ENCODE assay signal across 9 mouse cellular contexts in genomic region chr2:130176820-130177219, GRCm38 (mm10). TPM values are rescaled to one million over a fixed set of nuclear protein-coding genes. Genes with fewer than 3 reads are reported as not detected.
DNase-seq lines count a peak whose midpoint lies in the region; ATAC-seq and TF ChIP-seq lines count a peak whose summit lies in the region.
"Had no signal": no experiment of that assay in that cellular context is flagged by ENCODE, and none has a peak within 500 bp of the region (broad histone marks: within the 10 kb centered on the region; RNA-seq: fewer than 3 reads in every experiment).

No protein-coding gene starts in this region.

- WGBS in forebrain, embryonic 11.5 days, result 82% methylated on average over 8 of the region's 8 CpGs
- WGBS in intestine, postnatal 0 days, result 46% methylated on average over 8 of the region's 8 CpGs
- 87% methylated on average over 8 of the region's 8 CpGs for WGBS in neural tube, embryonic 12.5 days

- no peak overlapping the region for H3K27ac ChIP-seq in left cerebral cortex, adult 2 months
- H3K27ac ChIP-seq in forebrain, embryonic 11.5 days (ENCODE audit: low read depth, low read length), result no peak overlapping the region
- no peak overlapping the region for H3K27ac ChIP-seq in intestine, postnatal 0 days (ENCODE audit: low read depth, low read length)
- no peak overlapping the region for H3K27ac ChIP-seq in neural tube, embryonic 12.5 days

- H3K4me3 ChIP-seq in left cerebral cortex, adult 2 months, result peak overlapping the region; percentile 80
- no peak overlapping the region for H3K4me3 ChIP-seq in forebrain, embryonic 11.5 days (ENCODE audit: low read depth, low read length)
- H3K4me3 ChIP-seq in intestine, postnatal 0 days (ENCODE audit: low read depth, low read length), result no peak overlapping the region
- H3K4me3 ChIP-seq in neural tube, embryonic 12.5 days, result no peak overlapping the region; the same call in 1 of the 2 replicates

- ATAC-seq in forebrain, embryonic 11.5 days (replicated peaks; ENCODE audit: low FRiP score), result no peak
- no peak for ATAC-seq in intestine, postnatal 0 days
- no peak for ATAC-seq in neural tube, embryonic 12.5 days (ENCODE audit: low FRiP score, low read depth)

- 0 out of 2 replicates have a peak overlapping the region, but pooled peaks have one; percentile 82 for H3K4me2 ChIP-seq in forebrain, embryonic 11.5 days (ENCODE audit: low read depth, low read length, severe bottlenecking)
- peak overlapping the region; percentile 74; the same call in 1 of the 2 replicates for H3K4me2 ChIP-seq in intestine, postnatal 0 days (replicated peaks; ENCODE audit: low read depth)
- peak overlapping the region; percentile 74 for H3K4me2 ChIP-seq in neural tube, embryonic 12.5 days (replicated peaks)

- peak overlapping the region; percentile 32; the same call in 1 of the 2 replicates for H3K9ac ChIP-seq in forebrain, embryonic 11.5 days (ENCODE audit: low read length)
- H3K9ac ChIP-seq in intestine, postnatal 0 days (ENCODE audit: low read depth, low read length), result no peak overlapping the region; the same call in 1 of the 2 replicates
- H3K9ac ChIP-seq in neural tube, embryonic 12.5 days, result 0 out of 2 replicates have a peak overlapping the region, but pooled peaks have one; percentile 18

- DNase-seq in left cerebral cortex, adult 2 months (ENCODE audit: extremely low spot score in 1 of 2, low spot score in 2 of 2), result no peak
- no peak for DNase-seq in left cerebral cortex, adult 8-10 months (ENCODE audit: low spot score in 2 of 2)
- no peak for DNase-seq in forebrain, embryonic 11.5 days (ENCODE audit: low spot score)
- no peak for DNase-seq in urinary bladder, adult 2 months (ENCODE audit: low spot score)
- no peak for DNase-seq in left cerebral cortex, postnatal 25 days (ENCODE audit: low spot score in 2 of 2)
- no peak for DNase-seq in testis, postnatal 10 days (ENCODE audit: low spot score)
- DNase-seq: gastrocnemius, postnatal 10 days had no signal

- no peaks in the 10 kb centered on the region for H3K27me3 ChIP-seq in forebrain, embryonic 11.5 days (ENCODE audit: control insufficient read depth, insufficient read depth, low read length)
- no peaks in the 10 kb centered on the region for H3K27me3 ChIP-seq in intestine, postnatal 0 days (replicated peaks; ENCODE audit: control insufficient read depth, insufficient read depth, low read length)
- H3K27me3 ChIP-seq in neural tube, embryonic 12.5 days (replicated peaks), result no peaks in the 10 kb centered on the region

- peaks cover 6% of the 10 kb centered on the region; the same call in 1 of the 2 replicates for H3K4me1 ChIP-seq in forebrain, embryonic 11.5 days (replicated peaks; ENCODE audit: control insufficient read depth, insufficient read depth, low read length)
- H3K4me1 ChIP-seq in intestine, postnatal 0 days (replicated peaks; ENCODE audit: control insufficient read depth, insufficient read depth, low read length), result no peaks in the 10 kb centered on the region
- H3K4me1 ChIP-seq in neural tube, embryonic 12.5 days, result peaks cover 17% of the 10 kb centered on the region

- intact Hi-C loops in left cerebral cortex, adult 2 months (cut with DNase I), result loop anchor here (1.0 kb wide), 1 partner anchor 70 kb away; no protein-coding TSS in a partner anchor
- intact Hi-C loops in left cerebral cortex, postnatal 25 days (cut with DNase I), result loop anchor here (5.0 kb wide), 1 partner anchor 70 kb away; no protein-coding TSS in a partner anchor

- no peak for TF ChIP-seq CTCF in left cerebral cortex, adult 2 months (IDR thresholded peaks at IDR 0.05)
- TF ChIP-seq CTCF in intestine, postnatal 0 days (IDR thresholded peaks at IDR 0.05; ENCODE audit: low read depth), result no peak

- H3K36me3 ChIP-seq in forebrain, embryonic 11.5 days (ENCODE audit: control insufficient read depth, insufficient read depth, low read length), result peaks cover 21% of the 10 kb centered on the region
- H3K36me3 ChIP-seq in intestine, postnatal 0 days (ENCODE audit: control insufficient read depth, insufficient read depth), result peaks cover 38% of the 10 kb centered on the region
- peaks cover 46% of the 10 kb centered on the region for H3K36me3 ChIP-seq in neural tube, embryonic 12.5 days

- H3K9me3 ChIP-seq in forebrain, embryonic 11.5 days (ENCODE audit: control insufficient read depth, low read length), result no peaks in the 10 kb centered on the region
- H3K9me3 ChIP-seq in intestine, postnatal 0 days (ENCODE audit: control insufficient read depth), result no peaks in the 10 kb centered on the region
- no peaks in the 10 kb centered on the region for H3K9me3 ChIP-seq in neural tube, embryonic 12.5 days

RNA-seq across cellular contexts. Expression of gene Snrpb, which starts 2.4 kb away (rescaled TPM):
- 100 to 1,000 TPM; 101 to 112 TPM for total RNA-seq in left cerebral cortex, adult 2 months (2021)
- 100 to 1,000 TPM; 100 to 112 (median 102) TPM for total RNA-seq in left cerebral cortex, adult 8-10 months (2022)
- 733 and 765 TPM in 2 replicates for polyA plus RNA-seq in forebrain, embryonic 11.5 days (2014; fragmentation: Nextera tagmentation; extraction: Ambion mirVana)
- 232 and 234 TPM in 2 replicates for polyA plus RNA-seq in intestine, postnatal 0 days (2015; fragmentation: Nextera tagmentation; extraction: Ambion mirVana)
- polyA plus RNA-seq in neural tube, embryonic 12.5 days (2016; fragmentation: Nextera tagmentation; extraction: Ambion mirVana), result 516 and 550 TPM in 2 replicates
- polyA plus RNA-seq in urinary bladder, adult 2 months (2012; rRNA removed), result 193 and 258 TPM in 2 replicates
- 100 to 1,000 TPM in 1 of 2 experiments, 10 to 100 TPM in 1; 93.6 to 109 TPM for total RNA-seq in left cerebral cortex, postnatal 25 days (2021)

RNA-seq across cellular contexts. Expression of gene Tmc2, which starts 18.2 kb away (rescaled TPM):
- total RNA-seq in left cerebral cortex, adult 2 months (2021), result not detected
- not detected for total RNA-seq in left cerebral cortex, adult 8-10 months (2022)
- polyA plus RNA-seq in forebrain, embryonic 11.5 days (2014; fragmentation: Nextera tagmentation; extraction: Ambion mirVana), result 0.05 TPM in 1 of 2 replicates, not detected in the other
- not detected in 2 replicates for polyA plus RNA-seq in intestine, postnatal 0 days (2015; fragmentation: Nextera tagmentation; extraction: Ambion mirVana)
- not detected in 2 replicates for polyA plus RNA-seq in neural tube, embryonic 12.5 days (2016; fragmentation: Nextera tagmentation; extraction: Ambion mirVana)
- polyA plus RNA-seq in urinary bladder, adult 2 months (2012; rRNA removed), result not detected in 2 replicates
- total RNA-seq in left cerebral cortex, postnatal 25 days (2021), result not detected
- total RNA-seq: gastrocnemius, postnatal 10 days had no signal
